Mouse (Mus musculus): ENCODE results near the gene Fcna.

DNA sequence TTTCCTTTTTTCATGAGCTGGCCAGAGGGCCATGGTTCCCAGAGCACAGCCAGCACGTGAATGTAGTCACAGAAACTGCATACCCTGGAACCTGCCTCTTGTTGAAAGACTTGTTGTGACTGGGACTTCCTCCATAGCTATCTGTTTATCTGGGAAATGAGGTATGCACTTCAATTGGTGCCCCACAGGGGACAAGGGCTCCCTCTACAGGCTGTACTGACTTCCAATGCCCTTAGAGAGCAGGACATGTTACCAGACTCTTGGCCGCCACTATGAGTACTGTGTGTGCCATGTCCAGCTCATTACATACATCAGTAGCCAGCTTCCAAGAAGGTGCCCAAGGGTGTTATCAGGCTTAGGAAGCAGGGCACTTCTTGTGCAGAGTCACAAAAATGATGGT is 36.0 kb downstream of the Fcna start:
- peak; percentile 32; the same call in 1 of the 2 replicates for TF ChIP-seq GATA1 (IDR thresholded peaks at IDR 0.05; ENCODE audit: low read depth, low read length)
- peak; percentile 66 to 85 (median 67) for TF ChIP-seq CTCF (IDR thresholded peaks at IDR 0.05 in 2 of 3, conservative IDR thresholded peaks at IDR 0.05 in 1 of 3; ENCODE audit: control insufficient read depth in 1 of 3, insufficient read depth in 1 of 3, low read depth in 2 of 3, low read length in 3 of 3, poor library complexity in 1 of 3, severe bottlenecking in 1 of 3)
- no peak for TF ChIP-seq ZNF384 (IDR thresholded peaks at IDR 0.05; ENCODE audit: low read depth, low read length)
- no peak for TF ChIP-seq JUND (IDR thresholded peaks at IDR 0.05; ENCODE audit: low read depth, low read length)
- TF ChIP-seq CHD2 (IDR thresholded peaks at IDR 0.05; ENCODE audit: low read length) = no peak
